Mouse (Mus musculus) A20 (cell line): ENCODE data around the gene Smco3.
"Not testable (repeated sequence)": the region's sequence is repeated elsewhere in the genome, so short reads cannot be mapped to it uniquely, and the experiment has no call there.

ENCODE experiments used
- DNase-seq: peaks from one replicate; pipeline ENCODE4 v3.0.0-alpha.2; 2011; ENCODE audit warnings: low read depth, low spot score

The Smco3 gene

DNA sequence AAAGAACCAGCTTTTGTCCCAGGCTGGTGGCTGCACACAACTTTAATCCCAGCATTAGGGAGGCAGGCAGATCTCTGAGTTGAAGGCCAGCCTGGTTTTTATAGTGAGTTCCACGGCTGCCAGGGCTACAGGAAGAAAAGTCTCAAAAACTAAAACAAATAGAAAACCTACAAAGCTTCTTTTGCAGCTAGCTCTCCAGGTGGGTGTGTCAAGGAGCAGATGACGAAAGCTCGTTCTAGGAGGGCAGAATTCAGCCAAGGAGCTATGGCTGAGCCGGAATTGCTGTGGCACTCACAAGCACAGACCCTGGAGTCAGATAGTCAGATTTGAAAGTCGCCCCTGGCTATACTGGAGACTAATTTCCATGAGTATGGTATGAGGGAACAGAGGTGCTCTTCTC, 28.4 kb downstream of the Smco3 start:
- no peak for DNase-seq

- peak; percentile 46 for DNase-seq
Observed at GRCm38 (mm10) chr6:136805409-136805775, 29.9 kb downstream of the Smco3 start.

DNA sequence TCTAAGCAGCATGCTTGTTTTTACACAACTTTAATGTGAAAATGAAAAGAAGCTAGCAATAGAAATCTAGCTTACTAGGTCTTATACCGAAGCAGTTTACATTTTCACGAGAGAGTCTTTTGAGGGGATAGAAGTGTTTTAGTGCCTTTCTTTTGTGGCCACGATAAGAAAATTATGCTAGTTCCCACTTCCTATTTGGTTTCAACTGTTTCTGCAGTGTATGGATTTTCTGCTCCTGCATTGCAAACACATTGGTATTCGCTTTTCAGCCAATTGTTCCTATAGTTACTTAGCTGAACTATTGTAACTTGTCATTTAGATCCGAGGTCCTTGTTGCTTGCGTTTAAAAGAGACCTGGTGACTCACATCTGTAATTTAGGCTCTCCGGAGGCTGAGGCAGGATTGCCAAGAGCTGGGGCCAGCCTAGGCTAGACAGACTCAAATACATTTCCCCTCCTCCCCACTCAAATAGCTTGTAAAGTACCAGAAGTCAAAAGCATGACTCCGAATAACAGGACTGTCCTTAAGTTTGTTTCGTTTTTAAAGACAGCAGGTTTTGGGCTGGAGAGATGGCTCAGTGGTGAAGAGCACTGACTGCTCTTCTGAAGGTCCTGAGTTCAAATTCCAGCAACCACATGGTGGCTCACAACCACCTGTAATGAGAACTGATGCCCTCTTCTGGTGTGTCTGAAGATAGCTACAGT, 30.4 kb downstream of the Smco3 start:
- DNase-seq: peak; percentile 86

DNA sequence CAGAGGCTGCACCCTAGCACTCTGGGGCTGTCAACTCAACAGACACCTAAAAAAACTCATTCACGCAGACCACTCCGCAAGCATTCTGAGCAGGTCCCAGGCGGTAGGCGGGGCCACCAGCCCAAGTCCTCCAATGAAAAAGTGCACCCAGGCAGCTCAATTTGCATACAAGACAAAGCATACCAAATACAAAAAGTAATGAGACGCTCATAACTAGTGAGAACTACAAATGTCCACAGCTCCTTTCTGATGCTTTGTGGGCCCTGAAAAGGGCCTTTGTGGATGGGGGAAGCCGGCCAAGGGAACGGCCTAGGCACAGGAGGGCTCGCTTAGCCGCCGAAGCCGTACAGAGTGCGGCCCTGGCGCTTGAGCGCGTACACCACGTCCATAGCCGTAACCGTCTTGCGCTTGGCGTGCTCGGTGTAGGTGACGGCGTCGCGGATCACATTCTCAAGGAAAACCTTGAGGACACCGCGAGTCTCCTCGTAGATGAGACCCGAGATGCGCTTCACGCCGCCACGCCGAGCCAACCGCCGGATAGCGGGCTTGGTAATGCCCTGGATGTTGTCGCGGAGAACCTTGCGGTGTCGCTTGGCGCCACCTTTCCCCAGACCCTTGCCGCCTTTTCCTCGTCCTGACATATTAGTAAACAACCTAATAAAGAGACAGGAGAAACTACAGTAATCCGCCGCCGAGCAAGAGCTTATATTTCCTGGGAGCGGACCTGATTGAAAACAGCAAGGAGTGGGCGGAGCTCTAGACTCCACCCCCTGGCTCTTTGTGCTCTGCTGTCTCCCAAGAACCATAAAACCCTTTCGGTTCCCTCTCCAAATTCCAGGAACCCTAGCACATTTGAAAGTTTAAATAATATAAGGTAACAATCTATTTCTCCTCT, 31.3 kb downstream of the Smco3 start, which contains the start of gene Hist4h4:
Hist4h4 (minus strand) TSS at position 677 of the 895 bp plus-strand sequence.
- peak; percentile 98 for DNase-seq

DNA sequence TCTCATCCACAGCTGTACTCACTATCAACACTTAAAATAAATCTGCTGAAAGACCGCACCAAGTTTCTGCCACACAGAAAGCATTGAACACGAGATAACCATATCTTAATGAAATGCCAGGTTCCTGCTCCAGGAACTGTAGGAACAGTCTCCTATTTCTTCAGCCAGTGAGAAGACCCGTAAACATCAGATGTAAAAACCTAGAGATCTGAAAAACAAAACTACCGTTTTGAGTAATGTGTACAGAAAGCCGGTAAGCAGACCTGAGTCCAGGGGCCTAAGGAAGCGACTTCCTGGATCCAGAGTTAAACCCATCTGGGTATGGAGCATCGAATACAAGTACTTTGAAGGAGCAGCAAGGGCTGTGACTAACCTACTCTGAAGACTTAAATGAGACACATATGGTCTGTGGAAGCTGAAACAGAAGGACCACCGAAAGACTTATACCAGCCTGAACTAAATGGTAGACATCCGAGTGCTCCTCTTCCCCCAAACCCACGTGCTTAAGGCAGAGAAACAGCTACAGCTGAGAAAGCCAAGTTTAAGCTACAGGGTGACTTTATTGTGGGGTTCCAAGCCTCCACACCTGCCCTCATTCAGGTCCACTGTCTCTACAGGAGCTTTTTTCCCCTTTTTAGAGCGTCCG, 32.0 kb downstream of the Smco3 start:
- DNase-seq: no peak

- DNase-seq: peak; percentile 73
Observed at GRCm38 (mm10) chr6:136801274-136801673, 34.0 kb downstream of the Smco3 start.

DNA sequence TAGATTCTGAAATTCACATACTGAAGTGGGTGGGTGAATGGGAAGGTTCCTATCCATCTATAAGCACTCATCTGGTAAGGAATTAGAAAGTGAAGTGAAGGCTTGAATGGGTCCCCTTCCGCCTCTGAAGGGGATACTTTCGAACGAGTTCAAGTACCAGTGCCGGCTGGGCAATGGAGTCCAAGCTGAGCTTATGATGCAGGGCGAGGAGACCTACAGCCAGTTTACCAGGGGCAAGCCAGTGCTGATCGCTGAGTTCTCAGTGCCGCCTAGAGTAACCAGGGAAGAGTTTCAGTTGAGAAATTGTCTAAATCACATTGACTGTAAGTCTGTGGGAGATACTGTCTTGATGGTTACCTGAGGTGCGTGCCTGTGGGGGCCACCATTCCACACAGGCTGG, 34.5 kb downstream of the Smco3 start:
- no peak for DNase-seq

- not testable (repeated sequence) for DNase-seq
Observed at GRCm38 (mm10) chr6:136797874-136798693, 37.2 kb downstream of the Smco3 start.

- DNase-seq: no peak
Observed at GRCm38 (mm10) chr6:136795850-136796249, 39.4 kb downstream of the Smco3 start.

GRCm38 (mm10) chr6:136795110-136795509, 40.1 kb downstream of the Smco3 start:
- no peak for DNase-seq

- DNase-seq: no peak
Observed at GRCm38 (mm10) chr6:136793831-136794525, 41.3 kb downstream of the Smco3 start.

DNA sequence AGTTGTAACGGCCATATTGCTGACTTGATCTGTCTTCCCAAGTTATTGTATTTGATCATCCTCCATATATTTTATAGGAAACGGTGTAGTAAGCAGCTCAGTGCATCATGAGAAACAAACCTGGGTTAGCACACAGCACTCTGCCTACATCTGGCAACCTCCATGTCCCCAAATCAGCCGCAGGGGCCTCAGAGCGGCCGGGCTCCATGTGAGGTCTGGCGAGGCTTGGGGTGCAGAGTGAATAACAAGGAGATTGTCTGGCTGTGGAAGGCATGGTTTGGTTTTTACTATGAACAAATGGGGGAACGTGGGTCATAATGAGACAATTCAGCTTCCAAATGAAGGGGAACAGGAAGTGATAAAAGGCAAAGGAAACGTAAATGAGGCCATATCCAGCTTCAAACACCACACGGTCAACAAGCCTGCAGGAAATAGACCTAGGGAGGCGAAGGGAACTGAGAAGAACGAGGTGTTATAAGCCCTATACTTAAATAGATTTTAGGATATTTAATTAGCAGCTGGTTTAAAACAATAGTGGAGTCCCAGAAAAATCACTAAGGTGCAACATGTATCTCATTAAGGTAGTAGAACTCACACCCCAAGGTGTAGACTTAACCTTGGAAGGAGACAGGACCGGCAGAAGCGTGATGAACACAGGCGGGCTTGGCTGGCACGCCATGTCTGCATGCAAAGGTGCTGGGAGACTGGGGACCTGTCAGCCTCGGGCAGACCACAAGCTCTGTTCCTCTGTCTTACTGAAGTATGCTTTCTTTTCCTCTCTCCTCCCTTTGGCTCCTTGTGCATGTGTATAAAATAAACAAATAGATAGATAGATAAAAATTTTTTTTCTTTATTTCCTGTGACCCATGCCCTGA, 42.1 kb downstream of the Smco3 start:
- DNase-seq: no peak

- no peak for DNase-seq
Observed at GRCm38 (mm10) chr6:136789391-136789971, 45.8 kb downstream of the Smco3 start.

- DNase-seq: no peak
Observed at GRCm38 (mm10) chr6:136782761-136783160, 52.5 kb downstream of the Smco3 start.

DNA sequence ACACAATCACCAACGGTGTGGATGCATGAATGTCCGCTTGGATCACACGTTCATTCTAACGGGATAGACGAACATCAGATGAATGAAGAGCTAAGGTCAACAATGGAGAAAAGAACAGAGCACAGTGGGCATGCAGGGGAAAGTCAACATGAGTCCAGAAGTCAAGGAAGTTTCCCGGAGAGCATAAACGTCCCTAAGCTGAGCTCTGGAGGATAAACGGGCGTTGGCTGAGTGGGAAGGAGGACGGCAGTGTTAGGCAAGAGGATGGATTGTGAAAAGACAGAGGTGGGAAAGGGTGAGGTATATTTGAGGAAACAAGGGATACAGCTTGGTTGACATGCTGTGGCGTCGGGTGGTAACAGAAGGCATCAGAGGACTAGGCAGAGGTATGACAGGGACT, 53.1 kb downstream of the Smco3 start:
- no peak for DNase-seq

GRCm38 (mm10) chr6:136781377-136781986, 53.8 kb downstream of the Smco3 start, which contains the start of gene Gucy2c:
Gene Gucy2c, minus strand, starts transcription at chr6:136781765.
- no peak for DNase-seq
